Mouse (Mus musculus) T-helper 17 cell (primary cell): ENCODE measurements around the gene Terf2.

Experiments used
- in situ Hi-C, 2 experiments: fragments of 300-600 bp; cut with MboI, MseI; formaldehyde crosslinking; loops; 1 replicate in 1 of 2; 2 replicates in 1 of 2; pipeline ENCODE4 v1.15.1; 2025; ENCODE audit warnings: high pct_unique_total_duplicates in 2 of 2

Gene Terf2

DNA sequence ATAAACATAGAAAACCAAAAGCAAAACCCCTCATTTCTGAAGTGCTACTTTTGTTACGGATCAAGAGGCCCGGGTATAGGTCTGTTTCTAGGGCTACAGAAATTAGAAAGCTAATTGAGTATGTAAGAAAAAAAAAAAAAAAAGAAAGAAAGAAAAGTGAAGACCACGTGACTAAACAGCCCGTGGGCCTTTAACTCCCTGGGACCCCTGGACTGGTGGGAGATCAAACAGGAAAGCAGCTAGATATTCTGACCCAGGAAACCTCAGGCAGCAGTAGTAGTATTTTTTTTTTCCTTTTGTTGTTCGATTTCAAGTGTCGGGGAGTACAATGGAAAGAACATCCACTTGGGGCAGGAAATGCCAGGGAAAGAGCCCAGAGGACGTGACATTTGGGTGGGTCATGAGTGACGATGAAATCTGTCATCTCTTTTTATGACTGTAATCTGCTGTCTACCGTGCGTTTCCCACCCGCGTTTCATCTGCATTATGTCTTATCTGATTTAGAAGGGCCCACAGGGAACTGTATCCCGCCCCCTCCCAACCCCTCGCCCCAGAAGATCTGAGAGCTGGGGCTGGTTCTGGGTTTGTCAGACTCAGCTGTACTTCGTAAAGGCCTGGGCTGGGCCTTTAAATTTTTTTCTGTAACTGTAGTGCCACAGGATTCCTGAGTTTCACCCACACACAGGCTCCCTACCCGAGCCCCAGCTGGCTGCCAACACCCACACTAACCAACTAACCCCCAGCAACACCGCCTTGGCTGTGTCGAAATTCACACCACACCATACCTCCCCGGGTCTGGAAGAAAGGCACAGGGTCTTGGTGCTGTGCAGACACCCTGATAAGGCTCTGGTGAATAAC is 18.0 kb upstream of the Terf2 start:
- in situ Hi-C loops = loop anchor here (5.0 to 10.0 kb wide), 2 partner anchors 38 to 1870 kb away; partner anchors contain the start of gene Cyb5b (in 1 of the 2)

DNA sequence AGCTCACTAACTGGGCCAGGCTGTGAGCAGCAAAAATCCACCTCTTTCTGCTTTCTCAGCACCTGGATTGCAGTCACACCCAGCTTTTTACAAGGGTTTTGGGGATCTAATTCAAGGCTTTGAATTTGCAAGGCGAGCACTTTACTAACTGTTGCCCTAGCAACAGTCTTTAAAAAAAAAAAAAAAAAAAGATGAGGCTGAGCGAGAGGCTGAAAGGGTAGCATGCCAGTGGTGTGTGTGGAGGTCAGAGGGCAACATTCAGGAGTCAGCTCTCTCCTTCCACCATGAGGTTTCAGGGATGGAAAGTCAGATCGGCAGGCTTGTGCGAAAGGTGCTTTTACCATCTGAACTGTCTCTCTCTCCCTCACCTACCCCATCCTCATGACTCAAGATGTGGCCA is 16.9 kb upstream of the Terf2 start:
- in situ Hi-C loops = loop anchor here (5.0 to 10.0 kb wide), 2 partner anchors 39 to 1872 kb away; partner anchors contain the start of gene Cyb5b (in 1 of the 2)

DNA sequence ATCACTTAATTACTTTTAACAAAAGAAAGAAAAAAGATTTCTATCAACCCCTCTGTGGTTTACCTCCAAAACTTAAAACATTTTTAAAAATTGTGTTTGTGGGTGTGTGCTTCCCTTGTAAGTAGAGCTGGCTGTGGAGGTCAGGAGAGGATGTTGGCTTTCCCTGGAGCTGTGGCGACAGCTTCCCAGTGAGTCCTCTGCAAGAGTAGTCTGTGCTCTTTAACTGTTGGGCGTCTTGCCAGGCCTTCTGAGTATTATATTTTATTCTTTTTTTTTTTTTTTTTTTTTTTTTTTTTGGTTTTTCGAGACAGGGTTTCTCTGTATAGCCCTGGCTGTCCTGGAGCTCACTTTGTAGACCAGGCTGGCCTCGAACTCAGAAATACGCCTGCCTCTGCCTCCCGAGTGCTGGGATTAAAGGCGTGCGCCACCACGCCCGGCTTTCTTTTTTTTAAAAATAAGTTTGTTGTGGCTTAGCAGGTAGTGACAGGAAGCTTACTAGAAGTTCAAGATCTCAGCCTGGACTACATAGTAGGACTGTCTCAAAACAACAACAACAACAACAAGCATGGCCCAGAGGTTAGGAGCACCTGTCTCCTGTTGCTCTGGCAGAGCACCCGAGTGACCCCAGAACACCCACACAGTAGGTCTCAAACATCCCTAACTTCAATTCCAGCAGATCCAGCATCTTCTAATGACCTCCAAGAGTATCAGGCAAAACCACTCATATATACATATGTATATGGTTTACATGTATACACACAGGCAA is 15.2 kb upstream of the Terf2 start:
- in situ Hi-C loops = loop anchor here (5.0 to 10.0 kb wide), 2 partner anchors 41 to 1873 kb away; partner anchors contain the start of gene Cyb5b (in 1 of the 2)

DNA sequence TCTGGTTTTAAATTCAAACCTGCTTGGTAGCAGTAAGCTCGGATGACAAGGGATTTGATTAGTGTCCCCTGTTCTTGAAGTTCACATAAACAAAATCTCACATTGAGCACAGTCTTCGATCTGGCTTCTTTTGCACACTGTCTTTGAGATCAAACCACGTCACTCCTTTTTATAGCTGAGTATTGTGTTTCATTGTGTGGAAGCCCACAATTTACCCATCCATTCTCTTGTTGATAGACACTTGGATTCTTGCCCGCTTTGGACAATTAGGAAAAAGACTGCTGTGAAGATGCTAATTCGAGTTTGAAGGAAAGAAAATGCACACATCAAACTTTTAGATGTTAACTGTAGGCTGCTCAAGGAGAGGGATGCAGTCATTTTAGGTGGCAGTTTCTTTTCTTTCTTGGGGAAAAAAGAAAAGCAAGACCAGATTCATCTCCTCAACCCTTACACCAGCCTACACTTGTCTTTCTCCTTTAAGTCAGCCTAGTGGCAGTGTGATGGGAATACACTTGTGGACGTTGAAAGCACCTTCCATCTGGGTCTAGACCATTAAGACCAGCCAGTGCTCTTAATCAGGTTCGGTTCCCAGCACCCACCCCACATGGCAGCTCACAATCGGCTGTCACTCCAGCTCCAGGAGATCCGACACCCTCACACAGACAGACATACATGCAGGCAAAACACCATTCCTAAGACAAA is 14.4 kb upstream of the Terf2 start:
- in situ Hi-C loops = loop anchor here (5.0 to 10.0 kb wide), 2 partner anchors 42 to 1874 kb away; partner anchors contain the start of gene Cyb5b (in 1 of the 2)

DNA sequence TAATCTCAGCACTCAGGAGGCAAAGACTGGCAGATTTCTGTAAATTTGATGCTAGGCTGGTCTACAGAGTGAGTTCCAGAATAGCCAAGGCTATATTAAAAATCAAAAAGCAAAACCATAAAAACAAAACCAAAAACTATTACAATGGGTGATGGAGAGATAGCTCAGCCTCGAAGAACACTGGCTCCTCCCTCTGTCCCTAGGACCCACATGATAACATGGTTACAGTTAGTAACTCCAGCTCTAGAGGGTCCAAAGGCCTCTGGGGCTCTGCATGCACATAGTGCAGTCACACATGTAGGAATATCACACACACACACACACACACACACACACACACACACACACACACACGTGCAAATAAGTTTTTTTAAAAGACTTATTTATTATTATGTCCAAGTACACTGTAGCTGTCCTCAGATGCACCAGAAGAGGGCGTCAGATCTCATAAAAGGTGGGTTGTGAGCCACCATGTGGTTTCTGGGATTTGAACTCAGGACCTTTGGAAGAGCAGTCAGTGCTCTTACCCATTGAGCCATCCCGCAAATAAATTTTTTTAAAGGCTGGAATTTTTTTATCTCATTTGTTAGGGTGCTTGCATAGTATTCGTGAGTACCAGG is 13.6 kb upstream of the Terf2 start:
- in situ Hi-C loops = loop anchor here (5.0 to 10.0 kb wide), 4 partner anchors 42 to 1875 kb away; partner anchors contain the start of gene Cyb5b (in 1 of the 2)

DNA sequence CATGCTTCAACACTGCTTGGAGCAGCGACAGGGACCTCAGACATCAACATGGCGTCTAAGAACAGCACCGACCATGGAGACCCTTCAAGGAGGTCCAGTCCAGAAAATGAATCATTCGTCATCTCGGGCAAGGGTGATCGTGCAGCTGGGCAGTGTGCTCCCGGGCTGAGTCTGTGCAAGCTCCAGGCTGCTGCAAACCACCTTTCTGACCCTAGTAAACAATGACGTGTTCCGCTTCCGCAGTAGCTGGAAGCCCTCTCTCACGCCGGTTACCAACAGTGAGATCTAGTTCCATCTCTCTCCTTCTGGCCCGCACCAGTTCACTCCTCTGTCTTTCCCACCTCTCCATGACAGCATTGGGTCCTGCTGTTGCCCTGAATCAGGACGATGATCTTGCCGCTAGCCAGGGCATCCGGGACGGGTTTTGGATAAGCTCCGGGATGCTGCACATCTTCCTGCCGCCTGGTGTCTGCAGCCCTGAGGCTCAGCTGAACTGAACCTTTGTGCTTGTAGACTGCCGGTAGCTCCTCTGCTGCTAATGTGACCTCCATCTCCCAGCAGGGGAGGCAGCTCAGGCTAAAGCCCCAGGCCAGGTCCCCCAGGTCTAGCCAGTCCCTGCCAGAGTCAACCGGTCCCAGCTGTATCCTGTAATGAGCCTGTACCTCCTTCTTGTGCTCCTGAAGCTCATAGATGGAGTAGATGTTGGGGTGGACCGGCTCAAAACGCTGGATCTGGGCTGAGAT is 12.8 kb upstream of the Terf2 start:
- in situ Hi-C loops = loop anchor here (5.0 to 10.0 kb wide), 2 partner anchors 213 to 216 kb away; no protein-coding TSS in a partner anchor

DNA sequence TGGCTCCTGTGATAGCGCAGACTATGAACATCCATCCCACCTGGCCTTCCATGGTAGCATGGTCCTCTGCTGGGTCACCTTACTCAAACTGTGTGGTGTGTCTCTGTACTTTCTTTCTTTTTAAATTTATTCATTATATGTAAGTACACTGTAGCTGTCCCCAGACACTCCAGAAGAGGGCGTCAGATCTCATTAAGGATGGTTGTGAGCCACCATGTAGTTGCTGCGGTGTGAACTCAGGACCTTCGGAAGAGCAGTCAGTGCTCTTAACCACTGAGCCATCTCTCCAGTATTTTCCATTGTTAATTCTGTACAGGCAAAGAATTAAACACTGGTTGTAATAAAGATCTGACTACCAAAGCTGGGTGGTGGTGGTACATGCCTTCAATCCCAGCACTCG is 11.7 kb upstream of the Terf2 start:
- in situ Hi-C loops = loop anchor here (5.0 to 10.0 kb wide), 2 partner anchors 214 to 217 kb away; no protein-coding TSS in a partner anchor

DNA sequence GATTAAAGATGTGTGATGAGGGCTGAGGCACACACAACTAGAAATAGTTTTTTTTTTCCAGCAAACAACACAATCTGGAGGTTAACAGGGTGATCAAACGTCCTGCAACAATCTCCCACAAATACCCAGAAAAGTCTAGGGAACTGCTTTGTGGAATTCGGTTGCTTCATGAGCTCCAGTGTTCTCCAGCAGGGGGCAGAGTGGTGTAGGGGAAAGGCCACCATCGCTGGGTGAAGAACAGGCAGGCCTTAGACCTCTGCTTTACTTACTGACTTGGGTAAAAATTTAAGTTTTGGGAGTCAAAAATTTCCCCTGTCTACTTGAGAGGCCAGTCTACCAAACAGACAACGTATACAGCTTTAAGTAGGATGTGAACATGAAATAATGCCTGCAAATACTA is 8.2 kb upstream of the Terf2 start:
- in situ Hi-C loops = loop anchor here in 1 of 2 experiments (10.0 kb wide), 1 partner anchor 220 kb away; no protein-coding TSS in a partner anchor

DNA sequence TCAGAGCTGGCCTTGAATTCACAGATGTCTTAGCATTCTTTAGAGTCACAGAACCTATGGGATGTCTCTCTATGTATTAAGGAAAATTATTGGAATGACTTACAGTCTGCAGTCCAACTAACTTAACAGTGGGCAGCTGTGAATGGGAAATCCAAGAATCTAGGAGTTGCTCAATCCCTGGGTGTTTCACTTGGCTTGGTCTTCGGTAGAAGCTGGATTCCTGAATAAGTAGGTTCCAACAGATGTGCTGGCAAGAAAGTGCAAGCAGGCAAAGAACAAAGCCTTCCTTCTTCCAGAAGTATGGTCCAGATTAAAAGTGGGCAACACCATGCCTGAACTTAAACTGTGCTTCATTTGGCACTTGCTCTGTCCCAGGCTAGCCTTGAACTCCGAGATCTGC is 4.3 kb upstream of the Terf2 start:
- in situ Hi-C loops = loop anchor here in 1 of 2 experiments (10.0 kb wide), 1 partner anchor 224 kb away; no protein-coding TSS in a partner anchor

DNA sequence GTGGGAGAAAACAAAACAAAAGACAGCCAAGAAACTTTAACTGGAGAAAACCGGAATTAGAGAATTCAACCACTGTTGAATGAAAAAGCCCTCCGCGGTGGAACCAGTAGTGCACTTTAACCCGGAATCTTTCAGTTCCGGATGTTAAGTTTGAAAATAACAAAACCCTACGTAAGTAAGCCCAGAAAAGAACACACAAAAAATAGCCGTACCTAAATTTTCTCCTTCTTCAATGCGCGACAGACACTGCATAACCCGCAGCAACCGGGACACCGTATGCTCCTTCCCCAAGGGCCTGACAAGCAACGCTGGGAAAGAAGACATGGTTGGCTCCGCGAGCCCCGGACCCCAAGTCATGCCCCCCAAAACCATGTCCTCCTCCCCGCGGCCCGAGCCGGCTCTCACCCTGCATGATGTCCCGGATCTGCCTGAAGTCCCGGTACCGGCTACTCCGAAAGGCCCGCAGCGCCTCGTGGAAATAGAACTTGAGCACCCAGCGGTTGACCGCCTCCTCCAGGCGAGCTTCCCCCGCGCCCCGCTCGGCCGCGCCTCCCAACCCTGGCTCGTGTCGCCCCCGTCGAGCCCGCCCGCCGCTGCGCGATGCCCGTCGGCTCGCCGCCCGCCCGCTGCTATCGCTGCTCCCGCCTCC is 506 bp downstream of the Terf2 start:
- in situ Hi-C loops = no loop called here

DNA sequence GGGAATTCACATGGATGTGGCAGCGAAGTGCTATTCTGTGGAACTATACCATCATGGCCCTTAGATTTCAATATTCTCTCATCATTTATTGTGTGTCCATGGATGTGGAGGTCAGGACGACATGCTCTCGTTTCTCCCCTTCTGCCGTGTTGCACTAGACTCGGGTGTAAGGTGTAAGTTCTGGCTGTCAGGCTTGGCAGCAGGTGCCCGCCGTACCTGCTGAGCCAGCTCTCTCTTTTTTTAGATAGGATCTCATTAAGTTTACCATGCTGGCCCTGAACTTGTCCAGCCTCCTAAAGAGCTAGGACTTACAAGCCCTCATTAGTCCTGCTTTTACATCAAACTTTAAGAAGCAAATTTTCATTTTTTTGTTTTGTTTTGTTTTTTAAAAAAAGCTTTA is 5.8 kb downstream of the Terf2 start:
- in situ Hi-C loops = no loop called here

DNA sequence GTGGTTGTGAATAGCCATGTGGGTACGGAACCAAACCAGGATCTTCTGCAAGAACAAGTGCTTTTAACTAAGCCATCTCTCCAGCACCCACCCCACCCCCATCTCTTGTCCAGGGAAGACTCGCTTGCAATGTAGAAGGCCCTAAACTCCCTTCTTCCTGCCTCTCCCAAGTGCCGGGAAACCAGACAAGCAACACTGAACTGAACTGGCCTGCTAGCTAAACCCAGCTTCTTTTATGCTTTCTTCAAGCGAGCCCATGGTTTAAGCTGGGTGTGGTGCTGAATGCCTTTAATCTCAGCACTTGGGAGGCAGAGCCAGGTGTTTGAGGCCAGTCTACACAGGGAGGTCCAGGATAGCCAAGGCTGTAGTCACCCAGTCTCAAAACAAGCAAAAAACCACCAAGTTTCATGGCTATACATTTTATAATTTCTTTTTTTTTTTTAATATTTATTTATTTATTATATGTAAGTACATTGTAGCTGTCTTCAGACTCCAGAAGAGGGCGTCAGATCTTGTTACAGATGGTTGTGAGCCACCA is 7.8 kb downstream of the Terf2 start:
- in situ Hi-C loops = no loop called here

DNA sequence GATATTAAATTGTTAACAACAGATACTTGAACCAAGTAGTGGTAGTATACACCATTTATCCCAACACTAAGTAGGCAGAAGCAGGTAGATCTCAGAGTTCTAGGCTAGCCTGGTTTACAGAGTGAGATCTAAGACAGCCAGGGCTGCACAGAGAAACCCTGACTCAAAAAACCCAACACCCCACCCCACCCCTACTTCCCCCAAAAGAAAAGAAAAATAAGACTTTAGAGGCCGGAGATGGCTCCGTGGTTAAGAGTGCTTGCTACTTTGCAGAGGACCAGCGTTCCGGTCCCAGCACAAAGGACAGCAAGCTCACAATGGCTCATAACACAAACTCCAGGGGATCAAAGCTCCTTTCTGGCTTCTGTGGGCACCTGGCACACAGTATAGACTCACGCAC is 10.3 kb downstream of the Terf2 start:
- in situ Hi-C loops = no loop called here

DNA sequence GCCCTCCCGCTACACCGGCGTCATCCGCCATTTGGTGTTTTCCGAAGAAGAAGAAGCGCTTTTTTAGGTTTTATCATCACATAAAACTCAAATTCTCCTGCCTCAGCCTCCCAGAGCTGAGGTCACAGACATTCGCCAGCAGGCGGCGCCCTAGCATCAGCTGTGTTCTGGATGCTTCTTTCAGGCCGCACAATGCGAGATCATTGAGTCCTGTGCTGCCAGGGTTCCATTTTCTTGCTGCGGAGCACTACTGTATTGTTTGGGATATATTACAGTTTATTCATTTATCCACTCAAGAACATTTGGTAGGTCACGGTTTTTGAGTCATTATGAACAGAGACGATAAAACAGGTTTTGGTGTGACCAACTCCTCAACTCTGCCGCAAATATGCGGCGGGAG is 11.0 kb downstream of the Terf2 start:
- in situ Hi-C loops = no loop called here

DNA sequence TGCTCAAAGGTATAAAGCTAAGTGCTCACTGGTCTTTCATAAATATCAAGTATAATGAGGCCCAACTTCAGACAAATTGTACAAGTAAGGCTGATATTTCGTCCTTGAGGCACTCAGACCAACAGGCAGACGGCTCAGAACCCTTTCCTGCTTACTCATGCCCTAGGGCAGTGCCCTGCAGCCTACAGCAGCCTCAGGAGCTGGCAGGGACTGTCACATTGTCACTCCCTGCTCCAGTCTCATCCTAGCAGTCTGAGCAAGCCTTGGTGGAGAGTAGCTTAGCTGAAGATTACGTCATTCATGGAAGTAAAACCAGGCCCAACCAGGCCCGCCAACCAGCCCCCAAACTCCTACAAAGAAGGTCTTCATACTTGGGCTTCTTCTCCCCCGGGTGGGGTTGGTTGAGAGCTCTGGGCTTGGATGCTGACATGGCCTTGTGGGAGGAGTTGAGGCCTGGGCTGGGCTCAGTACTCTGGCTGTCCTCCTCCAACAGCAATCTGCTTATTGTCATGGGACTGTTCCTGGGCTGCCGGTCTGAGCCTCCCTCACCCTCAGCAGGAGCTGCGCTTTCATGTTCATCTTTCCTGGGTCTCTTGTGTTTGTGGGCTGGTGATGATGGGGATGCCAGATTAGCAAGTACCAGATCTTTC is 20.0 kb downstream of the Terf2 start:
- in situ Hi-C loops = no loop called here

DNA sequence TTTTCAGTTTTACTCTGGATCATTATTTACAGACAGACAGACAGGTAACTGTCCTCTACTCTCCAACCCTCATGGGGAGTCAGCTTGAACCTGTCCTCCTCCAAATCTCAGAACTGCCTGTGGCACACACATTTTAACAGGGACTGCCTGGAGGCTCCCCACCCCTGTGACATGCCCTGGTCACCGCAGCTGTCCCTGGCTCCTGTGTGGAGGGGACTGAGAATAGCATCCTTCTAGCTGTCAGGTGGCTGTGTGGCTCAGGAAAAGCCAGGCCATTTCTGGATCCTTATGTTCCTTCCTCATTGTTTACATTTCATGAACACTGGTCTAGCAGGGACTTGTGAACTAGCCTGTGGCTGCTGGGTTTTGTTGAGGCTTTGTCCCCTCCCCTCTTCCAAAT is 22.2 kb downstream of the Terf2 start:
- in situ Hi-C loops = no loop called here

DNA sequence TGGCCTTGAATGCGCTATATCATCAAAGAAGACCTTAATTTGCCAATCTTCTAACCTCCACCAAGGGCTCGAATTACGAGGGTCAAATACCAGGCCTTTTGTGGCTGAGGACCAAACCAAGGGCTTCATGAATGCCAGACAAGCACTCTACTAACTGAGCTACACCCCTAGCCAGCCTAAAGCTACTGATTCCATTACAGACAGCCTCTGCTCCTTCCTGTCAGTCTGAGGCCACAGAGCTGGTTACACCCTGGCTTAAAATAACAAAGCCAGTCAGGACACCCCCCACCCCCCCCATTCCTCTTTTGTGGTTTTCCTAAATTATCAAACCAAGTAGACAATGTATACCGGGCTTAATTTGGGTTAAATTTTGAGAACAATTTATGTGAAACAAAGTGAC is 22.6 kb downstream of the Terf2 start:
- in situ Hi-C loops = no loop called here

DNA sequence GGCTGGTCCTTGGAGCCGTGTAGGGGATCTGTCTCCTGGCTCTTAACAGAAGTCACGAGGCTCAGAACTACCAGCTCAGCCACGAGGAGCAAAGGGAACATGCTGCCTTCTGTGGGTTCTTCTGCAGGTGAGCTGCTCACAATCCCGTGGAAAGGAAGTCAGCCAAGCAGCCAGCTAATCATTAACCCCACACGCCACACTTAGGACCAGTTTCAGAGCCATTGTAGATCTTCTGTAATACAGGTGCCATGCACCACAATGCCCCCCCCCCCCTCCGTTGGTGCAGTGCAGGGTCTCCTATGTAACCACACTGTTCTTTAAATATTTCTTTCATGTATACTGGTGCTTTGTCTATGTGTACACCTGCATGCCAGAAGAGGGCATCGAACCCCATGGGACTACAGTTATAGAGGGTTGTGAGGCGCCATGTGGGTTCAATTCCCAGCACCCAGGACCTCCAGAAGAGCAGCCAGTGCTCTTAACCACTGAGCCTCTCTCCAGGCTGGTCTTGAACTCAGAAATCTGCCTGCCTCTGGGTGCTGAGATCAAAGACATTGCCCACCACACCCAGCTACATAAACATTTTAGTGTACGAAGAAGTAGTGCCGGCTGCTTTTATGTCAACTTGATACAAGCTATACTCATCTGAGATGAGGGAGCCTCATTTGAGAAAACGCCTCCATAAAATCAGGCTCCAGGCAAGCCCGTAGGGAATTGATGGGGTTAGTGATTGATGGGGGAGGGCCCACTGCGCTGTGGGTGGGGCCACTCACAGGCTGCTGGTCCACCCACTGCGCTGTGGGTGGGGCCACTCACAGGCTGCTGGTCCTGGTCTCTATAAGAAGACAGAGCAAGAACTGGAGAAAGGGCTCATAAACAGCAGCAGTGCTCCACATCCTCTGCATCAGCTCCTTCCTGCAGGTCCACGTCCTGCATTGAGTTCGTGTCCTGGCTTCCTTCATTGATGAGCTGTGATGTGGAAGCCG is 30.5 kb downstream of the Terf2 start, which contains the start of gene Tmed6:
Gene Tmed6 (minus strand): TSS at position 134 of the 986 bp plus-strand sequence.
- in situ Hi-C loops = no loop called here
